Mouse (Mus musculus) stomach, postnatal 0 days (tissue): Measurements from ENCODE around the gene Il1rapl2. TPM values are rescaled to one million over a fixed set of nuclear protein-coding genes. Genes with fewer than 3 reads are reported as not detected.

Experiments used
- ATAC-seq: fragments of 200-750 bp; cut with Nextera tagmentation; 2 replicates; pipeline ENCODE4 v1.8.0; 2017; ENCODE audit not compliant: low FRiP score, low TSS enrichment
- DNase-seq: peaks from one replicate; pipeline ENCODE4 v3.0.0-alpha.2; 2016; ENCODE audit warnings: low spot score
- H3K27ac ChIP-seq: fragments of 300-500 bp; sonication (generic); replicated peaks from 2 replicates; pipeline ENCODE4 v1.5.1; 2014; ENCODE audit warnings: mild to moderate bottlenecking, control low read depth
- H3K27me3 ChIP-seq: fragments of 300-500 bp; sonication (generic); 2 replicates; pipeline ENCODE4 v1.6.1; 2014; ENCODE audit warnings: low read length; ENCODE audit not compliant: control insufficient read depth, insufficient read depth
- H3K36me3 ChIP-seq: fragments of 300-500 bp; sonication (generic); 2 replicates; pipeline ENCODE4 v1.6.1; 2014; ENCODE audit warnings: low read length, mixed read lengths; ENCODE audit not compliant: control insufficient read depth, insufficient read depth
- H3K4me1 ChIP-seq: fragments of 300-500 bp; sonication (generic); replicated peaks from 2 replicates; pipeline ENCODE4 v1.6.1; 2014; ENCODE audit warnings: antibody characterized with exemption; ENCODE audit not compliant: control insufficient read depth, insufficient read depth
- H3K4me2 ChIP-seq: fragments of 300-500 bp; sonication (generic); replicated peaks from 2 replicates; pipeline ENCODE4 v1.6.1; 2014; ENCODE audit warnings: low read depth, mild to moderate bottlenecking, control low read depth, moderate library complexity
- H3K4me3 ChIP-seq: fragments of 300-500 bp; sonication (generic); 2 replicates; pipeline ENCODE4 v1.5.1; 2014; ENCODE audit warnings: low read depth, low read length, control low read depth
- H3K9ac ChIP-seq: fragments of 300-500 bp; sonication (generic); 2 replicates; pipeline ENCODE4 v1.6.1; 2014; ENCODE audit warnings: mild to moderate bottlenecking, low read length, control low read depth, mixed read lengths
- H3K9me3 ChIP-seq: fragments of 300-500 bp; sonication (generic); 2 replicates; pipeline ENCODE4 v1.6.1; 2016; ENCODE audit warnings: low read length; ENCODE audit not compliant: control insufficient read depth
- CTCF ChIP-seq: IDR thresholded peaks from 2 replicates; pipeline ENCODE4 v1.5.1; 2016; ENCODE audit warnings: antibody characterized with exemption, low read depth, mild to moderate bottlenecking, moderate library complexity
- EP300 ChIP-seq: optimal IDR thresholded peaks from 2 replicates; pipeline ENCODE3; 2016; ENCODE audit warnings: antibody characterized with exemption
- WGBS: fragments of 180-500 bp; shearing (Covaris S2); extraction: QIAGEN DNeasy Blood & Tissue Kit; methylation state at CpG from one replicate; pipeline ENCODE4 v1.1.7; 2014; 5-methylcytosine and 5-hydroxymethylcytosine counted together
- polyA plus RNA-seq: library from polyadenylated mRNA; unstranded; fragments of >200 nt; fragmentation: Nextera tagmentation; extraction: Ambion mirVana; gene quantifications from 2 replicates; pipeline ENCODE4 v1.2.1, GENCODE M21; 2015

The Il1rapl2 gene
- polyA plus RNA-seq, 1 experiment from 2014 or later, result 0.04 TPM

DNA sequence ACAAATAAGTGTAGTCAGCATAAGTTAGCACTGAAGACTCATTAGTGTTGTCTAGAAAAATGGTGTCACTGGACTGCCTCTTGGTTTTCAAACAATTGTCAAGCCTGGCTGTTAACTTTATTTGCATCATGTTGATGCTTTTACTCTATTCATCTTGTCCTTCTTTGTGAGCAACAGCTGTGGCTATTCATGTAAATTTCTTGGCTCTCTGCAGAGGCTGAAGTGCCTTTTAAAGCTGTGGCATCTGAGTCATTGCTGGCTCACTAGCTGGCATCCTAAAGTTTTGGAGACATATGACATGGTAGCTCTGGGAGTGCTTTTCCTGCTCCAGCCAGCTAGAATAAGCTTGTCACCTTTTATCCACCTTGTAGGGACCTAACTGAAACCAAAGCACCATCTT, 1261.5 kb downstream of the Il1rapl2 start:
- no peak for TF ChIP-seq CTCF
- TF ChIP-seq EP300, result no peak
- H3K27me3 ChIP-seq, result no peaks in the 10 kb centered on the region
- DNase-seq (no peak), ATAC-seq (no peak)
- no peak overlapping the region for H3K4me3 ChIP-seq
- H3K27ac ChIP-seq, result no peak overlapping the region
- no peaks in the 10 kb centered on the region for H3K36me3 ChIP-seq
- H3K9me3 ChIP-seq, result no peaks in the 10 kb centered on the region
- no peak overlapping the region for H3K4me2 ChIP-seq
- H3K4me1 ChIP-seq, result no peaks in the 10 kb centered on the region
- H3K9ac ChIP-seq, result no peak overlapping the region

DNA sequence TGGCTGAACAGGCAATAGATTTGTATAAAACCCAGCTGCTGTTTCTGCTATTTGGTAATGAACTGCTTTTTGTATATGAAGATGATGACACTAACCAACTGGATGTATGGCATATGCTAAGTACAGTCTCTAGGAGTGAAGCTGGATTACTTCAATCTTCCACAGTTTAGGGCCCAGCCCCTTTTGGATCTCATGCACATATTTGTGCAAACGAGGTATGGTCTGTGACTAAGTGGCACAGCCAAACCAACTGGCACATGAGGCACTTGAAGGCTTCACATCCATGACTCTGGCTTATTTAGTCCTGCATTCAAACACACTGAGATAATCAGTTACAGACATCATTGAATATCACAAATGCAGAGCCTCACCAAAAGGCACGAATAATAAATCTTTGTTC, 1263.5 kb downstream of the Il1rapl2 start:
- Histone ChIP-seq H3K36me3 (no peaks in the 10 kb centered on the region), H3K9ac (no peak overlapping the region), H3K9me3 (no peaks in the 10 kb centered on the region), H3K4me2 (no peak overlapping the region), H3K27me3 (no peaks in the 10 kb centered on the region), H3K4me1 (no peaks in the 10 kb centered on the region), H3K4me3 (no peak overlapping the region), H3K27ac (no peak overlapping the region)
- DNase-seq, result no peak
- 42% methylated on average over 2 of the region's 2 CpGs for whole genome bisulfite sequencing
- TF ChIP-seq EP300 (no peak), CTCF (no peak)
- ATAC-seq, result no peak

DNA sequence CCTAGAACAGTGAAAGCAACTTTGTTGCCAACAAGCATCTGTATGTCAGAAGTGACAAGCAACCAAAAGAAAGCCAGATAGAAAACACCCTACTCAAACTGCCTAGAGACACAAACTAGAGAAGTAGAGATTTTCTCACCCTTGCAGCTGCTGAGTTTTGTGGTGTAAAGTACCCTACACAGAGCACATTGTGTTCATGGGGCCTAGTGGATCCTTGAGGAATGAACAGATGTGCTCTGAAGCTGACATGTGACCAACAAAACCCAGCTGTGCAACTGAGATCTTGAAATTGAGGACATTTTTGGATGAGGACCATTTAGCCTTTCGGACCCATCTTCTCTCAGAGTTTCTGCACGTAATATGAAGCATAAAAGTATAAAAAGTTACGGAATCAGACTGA, 1268.0 kb downstream of the Il1rapl2 start:
- Histone ChIP-seq H3K4me3 (no peak overlapping the region), H3K36me3 (no peaks in the 10 kb centered on the region), H3K9ac (no peak overlapping the region), H3K4me1 (no peaks in the 10 kb centered on the region), H3K27me3 (no peaks in the 10 kb centered on the region), H3K9me3 (no peaks in the 10 kb centered on the region), H3K27ac (no peak overlapping the region), H3K4me2 (no peak overlapping the region)
- ATAC-seq (no peak), DNase-seq (no peak)
- TF ChIP-seq CTCF (no peak), EP300 (no peak)
- 81% methylated on average over 3 of the region's 3 CpGs for WGBS
